Mouse (Mus musculus) cortical plate, adult 2 months (tissue): ENCODE results near the gene Sapcd2. TPM values are rescaled to one million over a fixed set of nuclear protein-coding genes. Genes with fewer than 3 reads are reported as not detected.
A peak's percentile ranks its signal among the peaks of the same experiment; 100 is the strongest.

ENCODE experiments used
- H3K27ac ChIP-seq: fragments of 200-500 bp; 2 replicates; pipeline ENCODE4 v1.5.1; 2012; ENCODE audit warnings: low read length, control low read depth, inconsistent platforms; ENCODE audit not compliant: insufficient read depth
- H3K4me1 ChIP-seq: fragments of 200-500 bp; 2 replicates; pipeline ENCODE4 v1.6.1; 2011; ENCODE audit warnings: low read length; ENCODE audit not compliant: control insufficient read depth, insufficient read depth
- H3K4me3 ChIP-seq: fragments of 200-500 bp; 2 replicates; pipeline ENCODE4 v1.5.1; 2011; ENCODE audit warnings: mild to moderate bottlenecking, low read length, control low read depth; ENCODE audit not compliant: insufficient read depth
- CTCF ChIP-seq: fragments of 200-500 bp; IDR thresholded peaks from 2 replicates; pipeline ENCODE4 v1.5.1; 2011; ENCODE audit warnings: mild to moderate bottlenecking, control low read depth, low read length; ENCODE audit not compliant: insufficient read depth; ENCODE audit errors: extremely low read depth
- POLR2A ChIP-seq: fragments of 200-500 bp; IDR thresholded peaks from 2 replicates; pipeline ENCODE4 v1.6.1; 2011; ENCODE audit warnings: mild to moderate bottlenecking, low read length, control low read depth; ENCODE audit not compliant: insufficient read depth; ENCODE audit errors: extremely low read depth
- polyA plus RNA-seq: library from polyadenylated mRNA; depleted of rRNA; stranded (reverse); fragments of >200 nt; gene quantifications from 2 replicates; pipeline ENCODE4 v1.2.3, GENCODE M21; 2012; rRNA removed

Gene Sapcd2
- polyA plus RNA-seq, 1 experiment, result 4.0 TPM

- no peaks in the 10 kb centered on the region for H3K4me1 ChIP-seq
- TF ChIP-seq CTCF (no peak), POLR2A (no peak)
- no peak overlapping the region for H3K4me3 ChIP-seq
- no peak overlapping the region for H3K27ac ChIP-seq
These were observed 45.3 kb downstream of the Sapcd2 start for GRCm38 (mm10) chr2:25417426-25417825.

- H3K27ac ChIP-seq, result no peak overlapping the region
- TF ChIP-seq POLR2A (no peak), CTCF (peak; percentile 56)
- H3K4me3 ChIP-seq, result no peak overlapping the region
- H3K4me1 ChIP-seq, result no peaks in the 10 kb centered on the region
These were observed 49.8 kb downstream of the Sapcd2 start for GRCm38 (mm10) chr2:25421896-25422295.

- TF ChIP-seq POLR2A (no peak), CTCF (no peak)
- Histone ChIP-seq H3K4me1 (no peaks in the 10 kb centered on the region), H3K27ac (no peak within 1 kb of the TSS), H3K4me3 (no peak within 1 kb of the TSS)
These were observed 50.7 kb downstream of the Sapcd2 start, which contains the start of gene Fut7 for GRCm38 (mm10) chr2:25422587-25423410. Gene Fut7 (plus strand): TSS chr2:25423267.

- Histone ChIP-seq H3K27ac (no peak overlapping the region), H3K4me3 (no peak overlapping the region), H3K4me1 (no peaks in the 10 kb centered on the region)
- TF ChIP-seq POLR2A (no peak), CTCF (no peak)
These were observed 51.5 kb downstream of the Sapcd2 start for GRCm38 (mm10) chr2:25423626-25424025.

GRCm38 (mm10) chr2:25425481-25425880 lies 53.4 kb downstream of the Sapcd2 start:
- H3K27ac ChIP-seq, result no peak overlapping the region
- H3K4me3 ChIP-seq, result no peak overlapping the region
- peaks cover 2% of the 10 kb centered on the region for H3K4me1 ChIP-seq
- TF ChIP-seq POLR2A (no peak), CTCF (no peak)

GRCm38 (mm10) chr2:25426721-25427191 lies 54.6 kb downstream of the Sapcd2 start:
- Histone ChIP-seq H3K27ac (no peak overlapping the region), H3K4me1 (peaks cover 3% of the 10 kb centered on the region), H3K4me3 (no peak overlapping the region)
- no peak for TF ChIP-seq POLR2A
- peak; percentile 79 for TF ChIP-seq CTCF

- H3K4me1 ChIP-seq, result peaks cover 3% of the 10 kb centered on the region
These were observed 55.1 kb downstream of the Sapcd2 start for GRCm38 (mm10) chr2:25427256-25427655.

More at GRCm38 (mm10) chr2:25427256-25427655, 55.1 kb downstream of the Sapcd2 start:
- H3K27ac ChIP-seq, result no peak overlapping the region
- no peak overlapping the region for H3K4me3 ChIP-seq
- TF ChIP-seq POLR2A (no peak), CTCF (no peak)

Other genes starting within 250 kb of the Sapcd2 start
- gene Nrarp, start 191.6 kb upstream of the Sapcd2 start, polyA plus RNA-seq, result 22.1 and 24.2 TPM in 2 replicates
- gene Tor4a, start 175.4 kb upstream of the Sapcd2 start, polyA plus RNA-seq, result 2.5 TPM in 2 replicates
- 52.0 and 57.5 TPM in 2 replicates for gene Nelfb, start 160.8 kb upstream of the Sapcd2 start, polyA plus RNA-seq
- gene Stpg3, start 157.7 kb upstream of the Sapcd2 start, polyA plus RNA-seq, result 0.11 TPM in 1 of 2 replicates, not detected in the other
- 0.19 and 0.21 TPM in 2 replicates for gene Fam166a, start 153.6 kb upstream of the Sapcd2 start, polyA plus RNA-seq
- 527 and 537 TPM in 2 replicates for gene Tubb4b, start 147.6 kb upstream of the Sapcd2 start, polyA plus RNA-seq
- 0.26 and 0.44 TPM in 2 replicates for gene Slc34a3, start 138.0 kb upstream of the Sapcd2 start, polyA plus RNA-seq
- not detected in 2 replicates for gene Rnf224, start 135.5 kb upstream of the Sapcd2 start, polyA plus RNA-seq
- 314 and 325 TPM in 2 replicates for gene Rnf208, start 130.1 kb upstream of the Sapcd2 start, polyA plus RNA-seq
- gene Cysrt1, start 129.9 kb upstream of the Sapcd2 start, polyA plus RNA-seq, result 0.21 and 0.57 TPM in 2 replicates
- 14.0 and 15.5 TPM in 2 replicates for gene AL732309.1, start 125.5 kb upstream of the Sapcd2 start, polyA plus RNA-seq
- gene Tmem203, start 116.9 kb upstream of the Sapcd2 start, polyA plus RNA-seq, result 33.8 and 36.0 TPM in 2 replicates
- gene Tprn, start 109.7 kb upstream of the Sapcd2 start, polyA plus RNA-seq, result 14.0 and 22.0 TPM in 2 replicates
- 87.9 and 93.2 TPM in 2 replicates for gene Ssna1, start 99.9 kb upstream of the Sapcd2 start, polyA plus RNA-seq
- gene Anapc2, start 99.8 kb upstream of the Sapcd2 start, polyA plus RNA-seq, result 75.7 and 76.5 TPM in 2 replicates
- gene Tmem210, start 84.2 kb upstream of the Sapcd2 start, polyA plus RNA-seq, result not detected in 2 replicates
- not detected in 2 replicates for gene Lrrc26, start 82.4 kb upstream of the Sapcd2 start, polyA plus RNA-seq
- gene Grin1, start 53.1 kb upstream of the Sapcd2 start, polyA plus RNA-seq, result 336 and 340 TPM in 2 replicates
- gene Man1b1, start 40.0 kb upstream of the Sapcd2 start, polyA plus RNA-seq, result 27.0 and 28.4 TPM in 2 replicates
- 59.8 and 69.1 TPM in 2 replicates for gene Dpp7, start 16.0 kb upstream of the Sapcd2 start, polyA plus RNA-seq
- 16.6 and 20.4 TPM in 2 replicates for gene Uap1l1, start 6.6 kb upstream of the Sapcd2 start, polyA plus RNA-seq
- 15.8 and 19.0 TPM in 2 replicates for gene Entpd2, start 23.6 kb downstream of the Sapcd2 start, polyA plus RNA-seq
- gene Npdc1, start 27.0 kb downstream of the Sapcd2 start, polyA plus RNA-seq, result 435 and 468 TPM in 2 replicates
- gene Fut7, start 50.9 kb downstream of the Sapcd2 start, polyA plus RNA-seq, result 0.38 and 0.48 TPM in 2 replicates
- 105 and 109 TPM in 2 replicates for gene Abca2, start 56.4 kb downstream of the Sapcd2 start, polyA plus RNA-seq
- 0.72 and 0.79 TPM in 2 replicates for gene Clic3, start 84.5 kb downstream of the Sapcd2 start, polyA plus RNA-seq
- 137 TPM in 2 replicates for gene Paxx, start 88.8 kb downstream of the Sapcd2 start, polyA plus RNA-seq
- 2,250 and 2,426 TPM in 2 replicates for gene Ptgds, start 97.7 kb downstream of the Sapcd2 start, polyA plus RNA-seq
- gene Lcn12, start 121.6 kb downstream of the Sapcd2 start, polyA plus RNA-seq, result not detected in 2 replicates
- gene Fbxw5, start 128.4 kb downstream of the Sapcd2 start, polyA plus RNA-seq, result 44.3 and 46.1 TPM in 2 replicates
- gene C8g, start 129.4 kb downstream of the Sapcd2 start, polyA plus RNA-seq, result 2.3 and 3.3 TPM in 2 replicates
- 8.4 and 9.1 TPM in 2 replicates for gene Traf2, start 174.6 kb downstream of the Sapcd2 start, polyA plus RNA-seq
- gene Edf1, start 185.5 kb downstream of the Sapcd2 start, polyA plus RNA-seq, result 270 and 276 TPM in 2 replicates
- gene Mamdc4, start 202.5 kb downstream of the Sapcd2 start, polyA plus RNA-seq, result 1.1 and 1.2 TPM in 2 replicates
- gene Phpt1, start 202.9 kb downstream of the Sapcd2 start, polyA plus RNA-seq, result 123 and 129 TPM in 2 replicates
- gene Ajm1, start 209.4 kb downstream of the Sapcd2 start, polyA plus RNA-seq, result 115 and 125 TPM in 2 replicates
- gene Rabl6, start 236.2 kb downstream of the Sapcd2 start, polyA plus RNA-seq, result 158 and 162 TPM in 2 replicates
- gene Ccdc183, start 245.4 kb downstream of the Sapcd2 start, polyA plus RNA-seq, result 0.02 TPM in 1 of 2 replicates, not detected in the other
- 73.9 and 82.8 TPM in 2 replicates for gene Tmem141, start 249.7 kb downstream of the Sapcd2 start, polyA plus RNA-seq